Mouse (Mus musculus): ENCODE measurements around the gene Arl15.

DNA sequence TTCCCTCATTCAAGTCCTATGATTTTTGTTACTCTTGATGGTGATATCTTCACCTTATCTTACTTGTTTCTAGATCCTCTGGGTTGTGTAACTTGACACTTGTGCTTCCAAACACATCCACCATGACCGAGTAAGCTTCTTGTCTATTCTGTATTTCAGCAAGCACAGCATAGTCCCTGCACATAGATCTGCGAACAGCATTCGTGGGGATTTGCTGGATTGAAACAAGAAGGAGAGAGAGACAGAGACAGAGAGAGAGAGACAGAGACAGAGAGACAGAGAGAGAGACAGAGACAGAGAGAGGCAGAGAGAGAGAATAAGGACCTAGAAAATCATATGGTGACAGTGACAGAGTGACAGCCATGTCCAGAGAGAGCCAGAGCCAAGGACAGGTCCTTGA is 329.1 kb downstream of the Arl15 start:
- TF ChIP-seq GATA1 (IDR thresholded peaks at IDR 0.05; ENCODE audit: borderline replicate concordance, low read length) (no peak), FLI1 (IDR thresholded peaks at IDR 0.05; ENCODE audit: low read length) (no peak)
